Mouse (Mus musculus) midbrain, embryonic 16.5 days (tissue): ENCODE data around the gene Smarcd3. TPM values are rescaled to one million over a fixed set of nuclear protein-coding genes. Genes with fewer than 3 reads are reported as not detected.

Experiments
- ATAC-seq: fragments of 200-750 bp; cut with Nextera tagmentation; 2 replicates; pipeline ENCODE4 v1.8.0; 2017; ENCODE audit warnings: moderate TSS enrichment
- H3K27ac ChIP-seq: fragments of 300-500 bp; sonication (generic); 2 replicates; pipeline ENCODE4 v1.5.1; 2014; ENCODE audit warnings: mild to moderate bottlenecking, low read length, mixed read lengths
- H3K27me3 ChIP-seq: fragments of 300-500 bp; sonication (generic); 2 replicates; pipeline ENCODE4 v1.6.1; 2014; ENCODE audit warnings: low read depth, low read length, mixed read lengths; ENCODE audit not compliant: control insufficient read depth, insufficient read depth
- H3K36me3 ChIP-seq: fragments of 300-500 bp; sonication (generic); 2 replicates; pipeline ENCODE4 v1.6.1; 2014; ENCODE audit warnings: mild to moderate bottlenecking, low read length, moderate library complexity, mixed read lengths; ENCODE audit not compliant: control insufficient read depth, insufficient read depth
- H3K4me1 ChIP-seq: fragments of 300-500 bp; sonication (generic); 2 replicates; pipeline ENCODE4 v1.6.1; 2014; ENCODE audit warnings: mild to moderate bottlenecking, low read length, mixed read lengths; ENCODE audit not compliant: control insufficient read depth, insufficient read depth
- H3K4me2 ChIP-seq: fragments of 300-500 bp; sonication (generic); 2 replicates; pipeline ENCODE4 v1.6.1; 2014; ENCODE audit warnings: mild to moderate bottlenecking, low read length, mixed read lengths
- H3K4me3 ChIP-seq: fragments of 300-500 bp; sonication (generic); 2 replicates; pipeline ENCODE4 v1.5.1; 2014; ENCODE audit warnings: low read depth, mild to moderate bottlenecking, low read length, moderate library complexity, mixed read lengths
- H3K9ac ChIP-seq: fragments of 300-500 bp; sonication (generic); 2 replicates; pipeline ENCODE4 v1.6.1; 2014; ENCODE audit warnings: low read depth, low read length, mixed read lengths
- H3K9me3 ChIP-seq: fragments of 300-500 bp; sonication (generic); replicated peaks from 2 replicates; pipeline ENCODE4 v1.6.1; 2014; ENCODE audit warnings: mild to moderate bottlenecking, low read length, mixed read lengths; ENCODE audit not compliant: control insufficient read depth, poor library complexity, severe bottlenecking
- WGBS: fragments of 180-500 bp; shearing (Covaris S2); extraction: QIAGEN DNeasy Blood & Tissue Kit; methylation state at CpG from one replicate; pipeline ENCODE4 v1.1.7; 2014; 5-methylcytosine and 5-hydroxymethylcytosine counted together
- polyA plus RNA-seq: library from polyadenylated mRNA; unstranded; fragments of >200 nt; fragmentation: Nextera tagmentation; extraction: Ambion mirVana; gene quantifications from 2 replicates; pipeline ENCODE4 v1.2.1, GENCODE M21; 2015

The Smarcd3 gene
- polyA plus RNA-seq, 1 experiment from 2014 or later, result 192 TPM

- Histone ChIP-seq H3K27ac (peak overlapping the region; percentile 92), H3K4me1 (peaks cover 50% of the 10 kb centered on the region), H3K36me3 (peaks cover 32% of the 10 kb centered on the region), H3K4me3 (peak overlapping the region; percentile 30; the same call in 1 of the 2 replicates), H3K27me3 (no peaks in the 10 kb centered on the region), H3K9me3 (no peaks in the 10 kb centered on the region), H3K4me2 (peak overlapping the region; percentile 50), H3K9ac (peak overlapping the region; percentile 65)
- 35% methylated on average over 14 of the region's 14 CpGs for WGBS
- ATAC-seq, result 0 out of 2 replicates have a peak, but pooled peaks have one; percentile 2
Observed at GRCm38 (mm10) chr5:24595786-24596380, 28.3 kb downstream of the Smarcd3 start.

- Histone ChIP-seq H3K9me3 (no peaks in the 10 kb centered on the region), H3K27ac (peak overlapping the region; percentile 92), H3K27me3 (no peaks in the 10 kb centered on the region), H3K36me3 (peaks cover 32% of the 10 kb centered on the region), H3K4me3 (no peak overlapping the region), H3K9ac (peak overlapping the region; percentile 65), H3K4me1 (peaks cover 43% of the 10 kb centered on the region), H3K4me2 (no peak overlapping the region; the same call in 1 of the 2 replicates)
- ATAC-seq, result no peak
- WGBS, result 93% methylated on average over 5 of the region's 5 CpGs
Observed at GRCm38 (mm10) chr5:24595261-24595660, 28.9 kb downstream of the Smarcd3 start.

GRCm38 (mm10) chr5:24594346-24594745, 29.9 kb downstream of the Smarcd3 start:
- peaks cover 38% of the 10 kb centered on the region for H3K4me1 ChIP-seq
- H3K9me3 ChIP-seq, result no peaks in the 10 kb centered on the region
- no peaks in the 10 kb centered on the region for H3K27me3 ChIP-seq
- 92% methylated on average over 5 of the region's 5 CpGs for WGBS
- H3K4me2 ChIP-seq, result no peak overlapping the region
- no peak overlapping the region for H3K9ac ChIP-seq
- no peak overlapping the region for H3K4me3 ChIP-seq
- H3K36me3 ChIP-seq, result peaks cover 32% of the 10 kb centered on the region
- ATAC-seq, result no peak
- no peak overlapping the region for H3K27ac ChIP-seq

GRCm38 (mm10) chr5:24593928-24594327, 30.3 kb downstream of the Smarcd3 start:
- ATAC-seq, result no peak
- H3K27ac ChIP-seq, result no peak overlapping the region
- H3K27me3 ChIP-seq, result no peaks in the 10 kb centered on the region
- no peaks in the 10 kb centered on the region for H3K9me3 ChIP-seq
- WGBS, result 65% methylated on average over 10 of the region's 10 CpGs
- H3K4me1 ChIP-seq, result peaks cover 34% of the 10 kb centered on the region
- no peak overlapping the region for H3K4me3 ChIP-seq
- H3K9ac ChIP-seq, result no peak overlapping the region
- H3K36me3 ChIP-seq, result peaks cover 32% of the 10 kb centered on the region
- no peak overlapping the region for H3K4me2 ChIP-seq

- Histone ChIP-seq H3K4me3 (no peak overlapping the region), H3K27me3 (no peaks in the 10 kb centered on the region), H3K9me3 (no peaks in the 10 kb centered on the region), H3K4me2 (no peak overlapping the region), H3K9ac (no peak overlapping the region), H3K4me1 (peaks cover 35% of the 10 kb centered on the region), H3K27ac (no peak overlapping the region), H3K36me3 (peaks cover 32% of the 10 kb centered on the region)
- WGBS, result 87% methylated on average over 10 of the region's 10 CpGs
- ATAC-seq, result no peak
Observed at GRCm38 (mm10) chr5:24593230-24593629, 31.0 kb downstream of the Smarcd3 start.

GRCm38 (mm10) chr5:24592471-24593160, 31.6 kb downstream of the Smarcd3 start:
- H3K9ac ChIP-seq, result no peak overlapping the region
- H3K27ac ChIP-seq, result no peak overlapping the region
- H3K9me3 ChIP-seq, result no peaks in the 10 kb centered on the region
- ATAC-seq, result no peak
- no peak overlapping the region for H3K4me2 ChIP-seq
- no peak overlapping the region for H3K4me3 ChIP-seq
- H3K27me3 ChIP-seq, result no peaks in the 10 kb centered on the region
- H3K36me3 ChIP-seq, result peaks cover 32% of the 10 kb centered on the region
- peaks cover 35% of the 10 kb centered on the region for H3K4me1 ChIP-seq
- 71% methylated on average over 21 of the region's 21 CpGs for WGBS

- H3K4me1 ChIP-seq, result peaks cover 35% of the 10 kb centered on the region
- 62% methylated on average over 24 of the region's 24 CpGs for WGBS
- no peak for ATAC-seq
- H3K9me3 ChIP-seq, result no peaks in the 10 kb centered on the region
- H3K27me3 ChIP-seq, result no peaks in the 10 kb centered on the region
- H3K4me2 ChIP-seq, result no peak overlapping the region
- H3K36me3 ChIP-seq, result peaks cover 32% of the 10 kb centered on the region
- no peak overlapping the region for H3K27ac ChIP-seq
- 0 out of 2 replicates have a peak overlapping the region, but pooled peaks have one; percentile 20 for H3K9ac ChIP-seq
- H3K4me3 ChIP-seq, result no peak overlapping the region
Observed at GRCm38 (mm10) chr5:24591796-24592470, 32.3 kb downstream of the Smarcd3 start.

- ATAC-seq, result no peak
- WGBS, result 28% methylated on average over 23 of the region's 23 CpGs
- no peaks in the 10 kb centered on the region for H3K9me3 ChIP-seq
- no peak overlapping the region for H3K4me3 ChIP-seq
- peaks cover 32% of the 10 kb centered on the region for H3K36me3 ChIP-seq
- H3K4me2 ChIP-seq, result no peak overlapping the region
- no peaks in the 10 kb centered on the region for H3K27me3 ChIP-seq
- no peak overlapping the region for H3K27ac ChIP-seq
- no peak overlapping the region for H3K9ac ChIP-seq
- H3K4me1 ChIP-seq, result peaks cover 29% of the 10 kb centered on the region
Observed at GRCm38 (mm10) chr5:24591268-24591721, 32.9 kb downstream of the Smarcd3 start.
